Mouse (Mus musculus) CH12.LX (cell line): ENCODE data around the gene Foxa3. TPM values are rescaled to one million over a fixed set of nuclear protein-coding genes. Genes with fewer than 3 reads are reported as not detected.

Experiments
- DNase-seq: peaks from one replicate; pipeline ENCODE4 v3.0.0-alpha.2; 2013; ENCODE audit errors: extremely low read depth
- H3K27ac ChIP-seq: 2 replicates; pipeline ENCODE4 v1.5.1; 2012; ENCODE audit warnings: low read depth, mild to moderate bottlenecking, control low read depth, moderate library complexity; ENCODE audit not compliant: insufficient read depth
- H3K27me3 ChIP-seq: replicated peaks from 2 replicates; pipeline ENCODE3; 2012; ENCODE audit warnings: inconsistent platforms
- H3K36me3 ChIP-seq, 2 experiments: replicated peaks in 1 of 2; 2 replicates each; pipeline versions ENCODE3 to v1.6.1; 2012; ENCODE audit warnings: inconsistent platforms in 1 of 2, low read length in 1 of 2, mild to moderate bottlenecking in 1 of 2, mixed read lengths in 1 of 2, moderate library complexity in 1 of 2; ENCODE audit not compliant: control insufficient read depth in 1 of 2, insufficient read depth in 1 of 2
- H3K4me1 ChIP-seq, 2 experiments: 2 replicates each; pipeline ENCODE4 v1.6.1; 2012; ENCODE audit warnings: inconsistent platforms in 1 of 2, moderate library complexity in 1 of 2; ENCODE audit not compliant: insufficient read depth in 2 of 2, control insufficient read depth in 1 of 2
- H3K4me2 ChIP-seq: 2 replicates; pipeline ENCODE4 v1.6.1; 2012; ENCODE audit warnings: low read depth, mild to moderate bottlenecking, control low read depth; ENCODE audit not compliant: poor library complexity, insufficient read depth, severe bottlenecking
- H3K4me3 ChIP-seq, 3 experiments: fragments of 150-350 bp in 1 of 3; sonication (generic) in 1 of 3; replicated peaks in 1 of 3; 2 replicates each; pipeline versions ENCODE3 to v1.5.1; 2011 to 2012; ENCODE audit warnings: low read depth in 2 of 3, low read length in 2 of 3, mild to moderate bottlenecking in 2 of 3, moderate library complexity in 2 of 3, control low read depth in 1 of 3, improper control_type of control experiment in 1 of 3, inconsistent platforms in 1 of 3, mixed read lengths in 1 of 3; ENCODE audit not compliant: poor library complexity in 1 of 3
- H3K79me2 ChIP-seq: replicated peaks from 2 replicates; pipeline ENCODE4 v1.6.1; 2012; ENCODE audit warnings: mild to moderate bottlenecking, moderate library complexity; ENCODE audit not compliant: control insufficient read depth, poor library complexity, insufficient read depth, severe bottlenecking; ENCODE audit errors: extremely low read depth
- H3K9ac ChIP-seq: 2 replicates; pipeline ENCODE4 v1.6.1; 2012; ENCODE audit warnings: low read depth, mild to moderate bottlenecking, control low read depth, moderate library complexity; ENCODE audit not compliant: insufficient read depth
- H3K9me3 ChIP-seq: replicated peaks from 2 replicates; pipeline ENCODE3; 2012; ENCODE audit warnings: low read length, inconsistent platforms, mixed read lengths
- BHLHE40 ChIP-seq: IDR thresholded peaks from 2 replicates; pipeline ENCODE4 v1.6.1; 2011; ENCODE audit warnings: mild to moderate bottlenecking, low read depth, low read length, improper control_type of control experiment
- CHD1 ChIP-seq: IDR thresholded peaks from 2 replicates; pipeline ENCODE4 v1.6.1; 2012; ENCODE audit warnings: low read depth, low read length, improper control_type of control experiment, inconsistent platforms
- CHD2 ChIP-seq: IDR thresholded peaks from 2 replicates; pipeline ENCODE4 v1.6.1; 2011; ENCODE audit warnings: low read length, improper control_type of control experiment
- CTCF ChIP-seq, 2 experiments: IDR thresholded peaks in 1 of 2; conservative IDR thresholded peaks in 1 of 2; 2 replicates each; pipeline ENCODE4 v1.5.1; 2011 to 2012; ENCODE audit warnings: low read depth in 2 of 2, low read length in 2 of 2, improper control_type of control experiment in 1 of 2, inconsistent platforms in 1 of 2, mild to moderate bottlenecking in 1 of 2, moderate library complexity in 1 of 2
- E2F4 ChIP-seq: IDR thresholded peaks from 2 replicates; pipeline ENCODE4 v1.6.1; 2011; ENCODE audit warnings: low read depth, low read length, improper control_type of control experiment; ENCODE audit not compliant: insufficient replicate concordance
- EP300 ChIP-seq: IDR thresholded peaks from 2 replicates; pipeline ENCODE4 v1.6.1; 2011; ENCODE audit warnings: low read length, improper control_type of control experiment
- ETS1 ChIP-seq: conservative IDR thresholded peaks from 2 replicates; pipeline ENCODE4 v1.6.1; 2012; ENCODE audit warnings: low read depth, mild to moderate bottlenecking, inconsistent platforms, low read length, improper control_type of control experiment, moderate library complexity
- GABPA ChIP-seq: IDR thresholded peaks from 2 replicates; pipeline ENCODE4 v1.6.1; 2012; ENCODE audit warnings: low read depth, low read length, improper control_type of control experiment, inconsistent platforms; ENCODE audit not compliant: insufficient replicate concordance
- IRF4 ChIP-seq: IDR thresholded peaks from 2 replicates; pipeline ENCODE4 v1.6.1; 2014; ENCODE audit warnings: low read depth, mild to moderate bottlenecking, inconsistent platforms, low read length, improper control_type of control experiment
- JUN ChIP-seq: IDR thresholded peaks from 2 replicates; pipeline ENCODE4 v1.6.1; 2011; ENCODE audit warnings: low read depth, mild to moderate bottlenecking, low read length, improper control_type of control experiment, moderate library complexity; ENCODE audit not compliant: insufficient read depth
- JUND ChIP-seq: conservative IDR thresholded peaks from 2 replicates; pipeline ENCODE4 v1.6.1; 2011; ENCODE audit warnings: low read depth, low read length, improper control_type of control experiment
- KAT2A ChIP-seq: IDR thresholded peaks from 2 replicates; pipeline ENCODE4 v1.6.1; 2012; ENCODE audit warnings: low read length, improper control_type of control experiment, inconsistent platforms; ENCODE audit not compliant: insufficient replicate concordance
- MAX ChIP-seq: IDR thresholded peaks from 2 replicates; pipeline ENCODE4 v1.6.1; 2011; ENCODE audit warnings: low read length, improper control_type of control experiment
- MAZ ChIP-seq: IDR thresholded peaks from 2 replicates; pipeline ENCODE4 v1.6.1; 2012; ENCODE audit warnings: low read depth, mild to moderate bottlenecking, inconsistent platforms, low read length, improper control_type of control experiment, moderate library complexity
- MEF2A ChIP-seq: IDR thresholded peaks from 2 replicates; pipeline ENCODE4 v1.6.1; 2014; ENCODE audit warnings: low read depth, mild to moderate bottlenecking, inconsistent platforms, low read length, improper control_type of control experiment, borderline replicate concordance
- MXI1 ChIP-seq: IDR thresholded peaks from 2 replicates; pipeline ENCODE4 v1.6.1; 2011; ENCODE audit warnings: mild to moderate bottlenecking, low read depth, low read length, improper control_type of control experiment
- MYC ChIP-seq: IDR thresholded peaks from 2 replicates; pipeline ENCODE4 v1.6.1; 2011; ENCODE audit warnings: low read depth, mild to moderate bottlenecking, improper control_type of control experiment, low read length
- NELFE ChIP-seq: IDR thresholded peaks from 2 replicates; pipeline ENCODE4 v1.6.1; 2011; ENCODE audit warnings: low read depth, low read length, improper control_type of control experiment
- NRF1 ChIP-seq: IDR thresholded peaks from 2 replicates; pipeline ENCODE4 v1.6.1; 2014; ENCODE audit warnings: low read depth, mild to moderate bottlenecking, inconsistent platforms, low read length, improper control_type of control experiment, moderate library complexity
- PAX5 ChIP-seq: IDR thresholded peaks from 2 replicates; pipeline ENCODE4 v1.6.1; 2012; ENCODE audit warnings: low read length, inconsistent platforms, mixed read lengths
- POLR2A ChIP-seq: IDR thresholded peaks from 2 replicates; pipeline ENCODE4 v1.6.1; 2011; ENCODE audit warnings: low read depth, mild to moderate bottlenecking, improper control_type of control experiment, low read length
- RCOR1 ChIP-seq: conservative IDR thresholded peaks from 2 replicates; pipeline ENCODE4 v1.6.1; 2012; ENCODE audit warnings: low read depth, mild to moderate bottlenecking, inconsistent platforms, low read length, improper control_type of control experiment
- SMC3 ChIP-seq: IDR thresholded peaks from 2 replicates; pipeline ENCODE4 v1.6.1; 2011; ENCODE audit warnings: low read depth, low read length, improper control_type of control experiment
- TBP ChIP-seq: conservative IDR thresholded peaks from 2 replicates; pipeline ENCODE4 v1.6.1; 2011; ENCODE audit warnings: low read depth, low read length, improper control_type of control experiment
- TCF12 ChIP-seq: IDR thresholded peaks from 2 replicates; pipeline ENCODE4 v1.6.1; 2014; ENCODE audit warnings: low read depth, mild to moderate bottlenecking, inconsistent platforms, low read length, improper control_type of control experiment
- UBTF ChIP-seq: IDR thresholded peaks from 2 replicates; pipeline ENCODE4 v1.6.1; 2012; ENCODE audit warnings: low read depth, mild to moderate bottlenecking, inconsistent platforms, low read length, improper control_type of control experiment, moderate library complexity
- USF1 ChIP-seq: IDR thresholded peaks from 2 replicates; pipeline ENCODE4 v1.6.1; 2014; ENCODE audit warnings: low read depth, mild to moderate bottlenecking, inconsistent platforms, low read length, improper control_type of control experiment
- USF2 ChIP-seq: conservative IDR thresholded peaks from 2 replicates; pipeline ENCODE4 v1.6.1; 2011; ENCODE audit warnings: low read depth, low read length, improper control_type of control experiment
- ZC3H11A ChIP-seq: IDR thresholded peaks from 2 replicates; pipeline ENCODE4 v1.6.1; 2012; ENCODE audit warnings: low read depth, mild to moderate bottlenecking, inconsistent platforms, low read length, improper control_type of control experiment
- ZMIZ1 ChIP-seq: IDR thresholded peaks from 2 replicates; pipeline ENCODE4 v1.6.1; 2012; ENCODE audit warnings: low read depth, mild to moderate bottlenecking, inconsistent platforms, low read length, improper control_type of control experiment
- ZNF384 ChIP-seq: IDR thresholded peaks from 2 replicates; pipeline ENCODE4 v1.6.1; 2012; ENCODE audit warnings: low read depth, low read length, improper control_type of control experiment, inconsistent platforms
- dilution Hi-C: fragments of 300-500 bp; cut with MboI; formaldehyde crosslinking; loops from 2 replicates; pipeline ENCODE4 v1.14.3; 2020; ENCODE audit warnings: low sequenced_read_pairs; ENCODE audit not compliant: extremely low pct_unique_long_range_greater_than_20kb, extremely low pct_ligation_motif_present
- in situ Hi-C: fragments of 300-500 bp; cut with MboI; formaldehyde crosslinking; loops from 3 replicates; pipeline ENCODE4 v1.14.3; 2019; ENCODE audit warnings: low sequenced_read_pairs, low pct_ligation_motif_present, low pct_unique_long_range_greater_than_20kb, mixed read lengths
- polyA plus RNA-seq: library from polyadenylated mRNA; unstranded; fragments of >175 nt; gene quantifications from 2 replicates; pipeline ENCODE4 v1.2.1, GENCODE M21; 2012; ENCODE audit warnings: low read depth; ENCODE audit not compliant: insufficient read length
- total RNA-seq, 2 experiments: library from RNA; depleted of rRNA; stranded (reverse); fragments of 300-350 nt in 1 of 2; fragments of >200 nt in 1 of 2; gene quantifications; 2 replicates each; pipeline ENCODE4 v1.2.3; 2012 to 2014

Foxa3 gene
- total and polyA plus RNA-seq, 3 experiments = 0.08 TPM; not detected in 2

GRCm38 (mm10) chr7:19003902-19004630 lies 19.3 kb downstream of the Foxa3 start, which contains the start of gene Irf2bp1 (continued):
- no peak for TF ChIP-seq PAX5
- no peak for TF ChIP-seq BHLHE40
- no peak for TF ChIP-seq JUND
- no peak for TF ChIP-seq CHD2
- TF ChIP-seq MAX = no peak
- no peak; the same call in 1 of the 2 replicates for TF ChIP-seq ZNF384
- peak; percentile 95 for TF ChIP-seq KAT2A
- peak; percentile 58; the same call in 1 of the 2 replicates for TF ChIP-seq IRF4
- TF ChIP-seq MAZ = peak; percentile 38; the same call in 1 of the 2 replicates
- TF ChIP-seq USF2 = no peak
- peak; percentile 45; the same call in 1 of the 2 replicates for TF ChIP-seq ZMIZ1
- peak; percentile 61 for TF ChIP-seq TCF12
- no peak for TF ChIP-seq CHD1
- TF ChIP-seq NELFE = peak; percentile 74
- no peak; a peak in 1 of 4 replicates for TF ChIP-seq CTCF (conservative IDR thresholded peaks at IDR 0.05 in 1 of 2, IDR thresholded peaks at IDR 0.05 in 1 of 2; ENCODE audit: low read depth in 2 of 2, low read length in 2 of 2)
- no peak for TF ChIP-seq RCOR1
- TF ChIP-seq EP300 = no peak
- TF ChIP-seq UBTF = 0 out of 2 replicates have a peak, but pooled peaks have one; percentile 51
- TF ChIP-seq SMC3 = no peak
- peak; percentile 26; the same call in 1 of the 2 replicates for TF ChIP-seq MXI1

DNA sequence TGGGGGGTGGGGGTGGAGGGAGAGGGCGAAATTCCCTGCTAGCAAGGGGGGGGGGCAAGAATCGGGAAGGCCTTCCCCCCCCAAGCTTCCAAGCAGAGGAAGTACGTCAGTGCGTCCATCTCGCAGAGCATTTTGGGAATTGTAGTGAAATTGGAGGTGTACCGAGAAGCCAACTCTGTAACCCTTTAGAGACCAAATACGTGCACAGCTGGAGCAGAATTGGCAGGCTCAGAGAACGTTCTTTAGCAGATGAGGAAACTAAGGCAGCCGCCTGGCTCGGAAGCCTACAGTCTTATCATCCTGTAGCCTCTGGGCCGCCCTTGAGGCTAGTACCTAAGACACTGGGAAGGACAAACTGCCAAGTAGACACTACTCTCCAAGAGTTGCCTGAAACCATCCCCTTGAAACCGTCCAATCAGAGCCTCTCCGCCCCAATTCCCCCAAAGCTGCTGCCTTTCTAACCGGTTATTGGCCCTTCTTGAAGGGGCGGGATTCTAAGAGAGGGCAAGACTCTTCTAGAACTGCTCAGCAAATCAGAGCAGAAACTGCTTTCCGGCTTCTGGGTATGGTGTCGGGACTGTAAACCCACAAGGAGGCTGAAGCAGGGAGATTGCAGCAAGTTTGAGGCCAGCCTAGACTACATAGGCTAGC lies 20.4 kb downstream of the Foxa3 start:
- Histone ChIP-seq H3K36me3 (peaks cover 8 to 31% of the 10 kb centered on the region in 2 experiments), H3K79me2 (no peaks in the 10 kb centered on the region), H3K4me1 (peaks cover 7 to 56% of the 10 kb centered on the region in 2 experiments; a peak in 2 of 4 replicates), H3K27me3 (no peaks in the 10 kb centered on the region), H3K9me3 (peaks cover 4% of the 10 kb centered on the region), H3K4me3 (peak overlapping the region; percentile 40 to 62 (median 49)), H3K9ac (peak overlapping the region; percentile 73), H3K4me2 (peak overlapping the region; percentile 64), H3K27ac (peak overlapping the region; percentile 46)
- dilution Hi-C loops = no loop called here
- peak; percentile 96 for DNase-seq
- in situ Hi-C loops = no loop called here
- TF ChIP-seq JUN = no peak
- TF ChIP-seq MAX = peak; percentile 57; the same call in 1 of the 2 replicates
- TF ChIP-seq TBP = peak; percentile 14; the same call in 1 of the 2 replicates
- TF ChIP-seq MXI1 = no peak; the same call in 1 of the 2 replicates
- TF ChIP-seq IRF4 = peak; percentile 47
- no peak; the same call in 1 of the 2 replicates for TF ChIP-seq MAZ
- no peak for TF ChIP-seq PAX5
- TF ChIP-seq GABPA = peak; percentile 47; the same call in 1 of the 2 replicates
- TF ChIP-seq ZMIZ1 = peak; percentile 91
- TF ChIP-seq RCOR1 = 0 out of 2 replicates have a peak, but pooled peaks have one; percentile 46
- TF ChIP-seq MYC = no peak; the same call in 1 of the 2 replicates
- TF ChIP-seq NRF1 = no peak; the same call in 1 of the 2 replicates
- TF ChIP-seq KAT2A = peak; percentile 96; the same call in 1 of the 2 replicates
- TF ChIP-seq MEF2A = no peak; the same call in 1 of the 2 replicates
- peak; percentile 82 for TF ChIP-seq POLR2A
- no peak for TF ChIP-seq E2F4
- no peak for TF ChIP-seq ZC3H11A
- no peak for TF ChIP-seq SMC3
- no peak for TF ChIP-seq USF1
- TF ChIP-seq CTCF (conservative IDR thresholded peaks at IDR 0.05 in 1 of 2, IDR thresholded peaks at IDR 0.05 in 1 of 2; ENCODE audit: low read depth in 2 of 2, low read length in 2 of 2) = no peak
- no peak; the same call in 1 of the 2 replicates for TF ChIP-seq BHLHE40
- TF ChIP-seq CHD1 = 0 out of 2 replicates have a peak, but pooled peaks have one; percentile 34
- no peak for TF ChIP-seq ETS1
- peak; percentile 77 for TF ChIP-seq NELFE
- no peak for TF ChIP-seq UBTF
